Mouse (Mus musculus) 3T3-L1 (cell line): ENCODE results near the gene Bhlhe23.

Source experiments
- DNase-seq: peaks from one replicate; pipeline ENCODE4 v3.0.0-alpha.2; 2015; ENCODE audit warnings: low read depth, low spot score

The Bhlhe23 gene

GRCm38 (mm10) chr2:180776793-180777192 is at the start of gene Bhlhe23:
Gene Bhlhe23 (minus strand): TSS chr2:180776900.
- DNase-seq, result no peak

- no peak for DNase-seq
Measured at GRCm38 (mm10) chr2:180825147-180825941, 48.6 kb upstream of the Bhlhe23 start.

GRCm38 (mm10) chr2:180824724-180825123 is 48.0 kb upstream of the Bhlhe23 start:
- no peak for DNase-seq

GRCm38 (mm10) chr2:180824061-180824460 is 47.4 kb upstream of the Bhlhe23 start:
- DNase-seq, result no peak

- peak; percentile 88 for DNase-seq
Measured at GRCm38 (mm10) chr2:180822476-180822875, 45.8 kb upstream of the Bhlhe23 start.

- no peak for DNase-seq
Measured at GRCm38 (mm10) chr2:180819504-180819903, 42.8 kb upstream of the Bhlhe23 start.

GRCm38 (mm10) chr2:180816440-180817065 is 39.9 kb upstream of the Bhlhe23 start:
- no peak for DNase-seq

GRCm38 (mm10) chr2:180813982-180814568 is 37.4 kb upstream of the Bhlhe23 start:
- peak; percentile 96 for DNase-seq

GRCm38 (mm10) chr2:180811002-180811401 is 34.3 kb upstream of the Bhlhe23 start:
- DNase-seq, result no peak

- DNase-seq, result no peak
Measured at GRCm38 (mm10) chr2:180809510-180809909, 32.8 kb upstream of the Bhlhe23 start.

- peak; percentile 66 for DNase-seq
Measured at GRCm38 (mm10) chr2:180805966-180806365, 29.3 kb upstream of the Bhlhe23 start.

- peak; percentile 32 for DNase-seq
Measured at GRCm38 (mm10) chr2:180796008-180796407, 19.3 kb upstream of the Bhlhe23 start.

GRCm38 (mm10) chr2:180795597-180795996 is 18.9 kb upstream of the Bhlhe23 start:
- no peak for DNase-seq

- DNase-seq, result no peak
Measured at GRCm38 (mm10) chr2:180794422-180794821, 17.7 kb upstream of the Bhlhe23 start.

GRCm38 (mm10) chr2:180791674-180792073 is 15.0 kb upstream of the Bhlhe23 start:
- peak; percentile 68 for DNase-seq

GRCm38 (mm10) chr2:180788843-180789242 is 12.1 kb upstream of the Bhlhe23 start:
- DNase-seq, result no peak

GRCm38 (mm10) chr2:180788386-180788785 is 11.7 kb upstream of the Bhlhe23 start:
- no peak for DNase-seq

- no peak for DNase-seq
Measured at GRCm38 (mm10) chr2:180787566-180788232, 11.0 kb upstream of the Bhlhe23 start.

- peak; percentile 73 for DNase-seq
Measured at GRCm38 (mm10) chr2:180786732-180787131, 10.0 kb upstream of the Bhlhe23 start.

- no peak for DNase-seq
Measured at GRCm38 (mm10) chr2:180780282-180780681, 3.6 kb upstream of the Bhlhe23 start.

- DNase-seq, result peak; percentile 77
Measured at GRCm38 (mm10) chr2:180779226-180780104, 2.8 kb upstream of the Bhlhe23 start.
